Mouse (Mus musculus): Measurements from ENCODE around the gene Ezh1. TPM values are rescaled to one million over a fixed set of nuclear protein-coding genes. Genes with fewer than 3 reads are reported as not detected.

Gene Ezh1
- total RNA-seq, 2 experiments from 2014 or later, result 17.2 to 17.7 TPM

DNA sequence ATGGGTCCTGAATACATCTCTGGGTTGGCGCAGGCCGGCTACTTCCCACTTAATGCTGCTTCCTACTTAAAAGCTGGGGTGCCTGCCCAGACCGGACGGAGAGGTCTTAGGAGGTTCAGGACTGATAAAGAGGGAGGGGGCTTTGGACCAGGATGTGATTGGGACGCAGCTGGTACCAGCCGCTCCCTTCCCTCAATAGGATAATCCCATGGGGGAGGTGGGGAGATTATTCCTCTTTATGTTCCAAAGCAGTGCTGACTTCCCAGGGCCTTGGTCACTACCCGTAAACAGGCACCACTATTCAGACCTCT is 20.4 kb upstream of the Ezh1 start:
- DNase-seq, result no peak

DNA sequence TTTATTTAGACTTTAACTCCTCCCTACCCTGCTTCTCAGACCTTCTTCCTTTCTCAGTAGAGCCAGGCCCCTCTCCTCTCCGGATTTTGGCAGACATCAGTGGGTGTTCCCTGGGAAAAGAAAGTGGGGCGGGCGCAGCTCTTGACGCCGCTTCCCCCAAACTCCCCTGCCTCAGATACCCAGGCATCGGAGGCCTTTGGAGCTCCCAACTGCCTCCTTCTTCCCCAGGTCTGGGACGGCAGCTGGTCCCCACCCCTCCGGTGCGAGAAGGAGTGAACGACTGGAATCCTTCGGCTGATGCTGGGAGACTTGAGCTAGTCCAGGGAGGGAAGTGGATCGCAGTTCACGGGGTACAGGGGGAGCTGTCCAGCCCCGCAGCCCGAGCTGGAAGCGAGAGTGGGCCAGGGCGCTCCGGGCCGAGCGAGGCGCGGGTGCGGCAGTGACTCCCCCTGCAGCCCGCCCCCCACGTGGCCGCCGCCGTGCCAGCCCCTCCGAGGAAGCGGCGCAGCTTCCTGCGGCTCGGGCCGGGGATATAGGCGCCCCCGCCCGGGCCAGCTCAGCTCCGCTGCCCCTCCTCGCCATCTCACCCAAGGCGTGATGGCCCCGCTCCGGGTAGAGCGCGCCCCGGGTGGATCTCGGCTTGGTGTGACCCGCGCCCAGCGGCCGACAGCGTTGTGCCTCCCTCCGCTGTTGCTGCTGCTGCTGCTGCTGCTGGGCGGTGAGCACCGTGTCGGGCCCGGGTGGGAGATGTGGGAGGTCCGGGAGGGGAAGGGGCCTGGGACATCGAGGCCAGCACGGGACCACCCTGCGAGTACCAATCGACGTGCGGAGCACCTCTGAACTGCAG is 19.8 kb upstream of the Ezh1 start, which contains the start of gene Ramp2:
Ramp2 (plus strand) TSS at position 174 of the 847 bp plus-strand sequence.
- peak; percentile 71 for DNase-seq

DNA sequence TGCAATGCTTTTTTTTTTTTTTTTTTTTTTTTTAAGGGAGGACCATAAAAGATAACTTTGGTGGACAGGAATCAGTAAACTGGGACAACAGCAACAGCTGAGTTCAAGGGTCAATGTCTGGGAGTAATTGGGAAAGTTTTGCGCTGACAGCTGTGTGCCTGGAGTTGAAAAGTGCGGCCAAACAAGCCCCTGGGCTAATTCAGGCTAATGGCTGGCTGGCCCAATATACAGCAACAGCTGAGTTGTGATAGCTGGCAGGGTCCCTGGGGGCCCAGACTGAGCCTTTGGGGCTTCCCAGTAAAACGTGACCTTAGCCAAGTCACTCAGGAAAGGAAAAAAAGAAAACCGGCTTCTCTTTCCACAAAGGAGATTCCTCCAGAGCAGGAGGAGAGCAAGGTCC is 18.8 kb upstream of the Ezh1 start:
- peak; percentile 55 for DNase-seq

DNA sequence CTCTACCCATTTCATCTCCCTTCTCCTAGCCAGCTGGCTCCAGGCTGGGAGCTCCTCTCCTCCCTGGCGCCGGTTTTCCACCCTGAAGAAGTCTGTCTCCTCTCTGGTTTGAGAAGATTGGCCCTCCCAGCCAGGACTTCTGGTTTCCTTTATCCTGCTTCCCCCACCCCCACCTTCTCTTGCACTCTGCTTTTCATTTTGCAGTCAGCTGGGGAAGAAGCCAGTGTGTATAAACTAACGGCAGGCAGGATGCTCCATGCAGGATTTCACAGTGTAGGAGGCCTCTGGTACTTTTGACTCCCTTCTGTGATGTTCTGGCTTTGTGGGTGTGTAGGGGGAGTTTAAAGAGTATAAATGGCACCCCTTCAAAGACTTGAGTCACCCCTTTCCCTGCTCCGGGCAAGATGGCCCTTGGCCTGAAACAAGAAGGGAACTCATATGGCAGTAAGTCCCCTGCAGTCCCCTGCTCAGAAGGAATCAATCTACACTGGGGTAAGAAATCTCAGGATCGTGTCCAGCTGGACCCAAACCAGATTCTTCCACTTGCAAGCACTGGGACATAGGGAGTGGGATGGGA is 11.9 kb upstream of the Ezh1 start:
- no peak for DNase-seq

DNA sequence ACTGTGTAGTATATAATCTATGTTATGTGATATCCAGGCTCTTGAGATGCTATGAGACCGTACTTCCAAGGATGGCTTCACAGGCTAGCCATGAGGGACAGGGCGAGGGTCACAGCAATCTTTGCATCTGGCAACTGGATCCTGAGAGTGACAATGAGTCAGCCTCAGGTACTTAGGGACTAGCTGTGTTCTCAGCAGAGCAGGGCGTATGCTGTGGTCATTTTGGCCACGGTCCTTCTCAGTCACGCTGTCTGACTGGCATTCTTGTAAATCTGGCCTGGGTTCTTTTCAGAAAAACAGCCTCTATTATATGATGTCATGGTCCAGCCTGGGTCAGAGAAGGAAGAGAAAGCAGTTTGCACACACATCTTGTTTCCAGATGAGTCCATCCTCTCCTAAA is 10.5 kb upstream of the Ezh1 start:
- DNase-seq, result no peak

DNA sequence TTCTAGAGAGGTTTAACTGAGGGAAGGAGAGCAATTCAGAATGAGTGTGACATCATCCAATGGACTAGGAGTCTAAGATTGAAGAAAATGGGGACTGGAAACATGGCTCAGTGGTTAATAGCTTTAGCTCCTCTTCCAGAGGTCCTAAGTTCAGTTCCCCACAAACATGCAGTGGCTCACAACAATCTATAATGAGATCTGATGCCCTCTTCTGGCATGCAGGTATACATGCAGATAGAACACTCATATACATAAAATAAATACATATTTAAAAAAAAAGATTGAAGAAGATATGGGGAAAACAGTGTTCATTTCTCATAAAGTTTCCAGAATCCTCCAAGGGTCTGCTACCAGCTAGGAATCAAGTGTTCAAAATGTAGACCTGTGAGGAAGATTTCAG is 9.2 kb upstream of the Ezh1 start:
- no peak for DNase-seq

DNA sequence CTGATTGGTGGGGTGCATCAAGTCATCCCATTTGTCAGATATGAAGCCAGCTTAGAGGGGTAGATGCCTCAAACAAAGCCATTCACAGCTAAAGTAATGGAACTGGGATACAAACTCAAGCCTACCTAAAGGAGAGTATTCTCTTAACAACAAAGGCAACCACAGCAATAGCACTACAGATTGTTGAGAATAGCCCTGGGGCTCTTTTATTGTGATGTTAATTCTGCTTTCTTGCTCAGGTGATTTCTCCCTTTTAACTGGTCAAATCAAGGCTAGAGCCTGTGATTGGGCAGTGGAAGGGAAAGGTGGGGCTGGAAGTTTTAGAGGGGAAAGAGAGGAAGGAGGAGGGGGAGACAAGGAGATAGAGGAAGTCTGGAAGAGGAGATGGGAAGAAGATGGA is 7.9 kb upstream of the Ezh1 start:
- no peak for DNase-seq

DNA sequence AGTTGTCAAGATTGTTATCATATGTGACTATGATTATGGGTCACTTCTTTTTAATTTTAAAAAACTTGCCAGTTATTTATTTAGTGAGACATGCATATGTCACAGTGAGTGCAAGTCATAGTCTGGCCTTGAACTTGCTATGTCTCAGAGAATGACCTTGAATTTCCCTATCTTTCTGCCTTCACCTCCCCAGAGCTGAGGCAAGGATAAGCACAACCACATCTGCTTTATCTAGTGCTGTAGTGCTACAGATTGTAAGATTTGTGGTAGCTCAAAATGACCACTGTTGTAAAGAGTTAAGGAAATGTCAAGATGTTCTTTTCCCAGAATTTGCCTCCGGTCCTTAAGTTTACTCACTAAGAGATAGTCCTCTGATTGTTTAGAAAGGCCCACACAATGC is 7.0 kb upstream of the Ezh1 start:
- no peak for DNase-seq

DNA sequence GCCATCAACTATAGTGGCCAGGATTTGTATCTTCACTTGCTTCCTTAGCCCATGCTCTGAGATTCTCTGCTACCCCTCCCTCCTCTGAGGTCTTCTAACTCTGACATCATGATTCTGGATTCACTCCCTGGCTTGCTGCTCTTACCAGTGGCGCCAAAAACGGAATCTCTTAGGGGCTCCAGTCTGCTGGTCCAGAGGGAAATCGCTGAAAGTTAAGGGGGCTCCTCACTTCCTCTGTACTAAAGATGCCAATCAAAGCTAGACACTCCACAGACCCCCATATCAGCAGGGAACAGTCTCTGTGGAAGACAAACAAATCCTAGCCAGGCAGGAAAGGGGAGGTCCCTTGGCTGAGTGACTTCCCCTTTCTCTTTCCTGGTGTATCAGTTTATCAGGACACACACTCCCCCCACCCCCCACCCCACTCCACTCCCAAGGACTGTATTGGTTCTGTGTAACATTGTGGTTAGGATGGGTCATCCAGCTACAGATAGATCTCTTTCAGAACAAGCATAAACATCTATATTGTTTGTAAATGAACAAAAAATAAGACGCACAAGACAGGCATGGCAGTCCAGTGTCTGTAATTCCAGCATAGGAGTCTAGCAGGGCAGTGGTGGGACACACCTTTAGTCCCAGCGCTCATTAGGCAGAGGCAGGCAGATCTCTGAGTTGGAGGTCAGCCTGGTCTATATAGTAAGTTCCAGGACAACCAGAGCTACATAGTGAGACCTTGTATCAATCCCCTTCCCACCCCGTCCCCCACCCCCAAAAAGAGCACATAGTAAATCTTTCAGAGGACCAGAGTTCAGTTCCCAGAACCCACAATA is 6.0 kb upstream of the Ezh1 start:
- no peak for DNase-seq

DNA sequence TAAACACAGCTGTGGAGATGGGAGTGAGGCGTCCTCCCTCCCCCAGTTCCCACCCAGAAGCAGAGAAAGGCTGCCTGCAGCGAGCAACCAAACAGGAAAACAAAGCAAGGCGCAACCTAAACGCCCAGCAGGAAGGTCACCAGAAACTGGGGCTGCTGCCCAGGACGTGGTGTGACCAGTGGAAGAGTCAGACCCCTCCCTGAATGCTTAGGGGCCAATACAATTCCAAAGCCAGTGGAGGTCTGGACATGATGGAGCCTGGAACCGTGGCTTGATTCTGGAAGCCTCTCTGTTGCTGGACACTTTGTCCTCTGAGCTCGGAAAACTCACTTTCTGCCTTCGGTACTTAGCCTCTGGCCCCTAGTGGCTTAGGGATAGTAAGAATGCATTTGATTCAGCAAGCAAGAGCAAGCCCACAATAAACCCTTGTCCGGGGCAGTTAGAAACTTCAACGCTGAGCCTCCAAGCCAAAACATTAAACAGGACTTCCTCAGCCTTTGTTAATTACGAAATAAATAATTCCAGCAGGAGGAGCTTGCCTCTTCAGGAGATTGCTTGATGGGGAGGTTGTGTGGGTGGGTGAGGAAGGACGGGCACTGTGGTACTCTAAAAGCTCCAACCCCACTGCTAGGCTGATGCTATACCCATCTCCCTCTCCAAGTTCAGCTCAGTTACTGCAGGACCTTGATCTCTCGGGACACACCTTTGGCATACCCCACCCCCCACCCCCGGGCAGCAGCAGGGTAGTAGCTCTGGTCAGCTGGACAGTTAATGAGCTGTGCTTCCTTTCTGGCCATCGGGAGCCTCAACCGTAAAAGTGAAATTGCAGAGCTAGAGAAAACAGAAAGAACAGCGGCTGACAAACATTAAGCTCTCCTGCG is 5.0 kb upstream of the Ezh1 start:
- DNase-seq, result peak; percentile 61

DNA sequence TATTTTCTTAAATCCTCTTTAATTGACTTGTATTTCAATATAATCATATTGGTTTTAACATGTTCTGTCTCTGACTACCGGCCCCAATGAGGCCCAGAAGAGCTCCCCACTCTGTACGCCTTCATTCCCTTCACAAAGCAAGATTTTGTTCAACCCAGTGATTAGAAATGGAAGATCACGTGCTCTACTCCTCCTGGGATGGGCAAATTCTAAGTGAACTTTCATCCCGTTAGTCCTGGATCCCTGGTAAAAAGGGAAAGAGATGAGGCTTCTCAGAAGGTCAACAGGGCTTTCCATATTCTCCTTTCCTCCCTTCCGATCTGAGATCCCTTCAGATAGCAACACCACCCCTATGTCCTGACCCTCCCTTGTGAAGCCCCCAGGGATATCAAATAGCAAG is 4.3 kb upstream of the Ezh1 start:
- DNase-seq, result no peak

DNA sequence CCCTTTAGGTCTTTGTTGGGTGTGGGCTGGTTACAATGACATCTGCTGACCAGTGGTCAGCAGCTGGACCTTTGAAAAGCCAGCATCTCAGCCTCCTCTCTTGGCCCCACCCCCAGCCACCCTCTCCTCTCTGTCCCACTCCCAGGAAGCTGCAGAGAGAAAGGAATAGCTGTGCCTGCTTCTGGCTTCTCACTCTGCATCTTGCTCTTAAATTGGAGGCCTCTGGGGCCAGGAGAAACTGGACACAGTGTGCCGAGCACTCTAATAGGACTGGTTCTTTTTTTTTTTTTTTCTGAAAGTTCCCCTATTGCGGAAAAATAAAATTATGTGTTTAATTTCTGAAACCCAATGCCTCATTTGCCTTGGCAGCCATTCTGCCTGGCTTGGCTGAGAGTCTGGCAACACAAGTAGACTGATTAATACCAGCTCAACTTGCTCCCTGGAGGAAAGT is 3.8 kb upstream of the Ezh1 start:
- peak; percentile 50 for DNase-seq

DNA sequence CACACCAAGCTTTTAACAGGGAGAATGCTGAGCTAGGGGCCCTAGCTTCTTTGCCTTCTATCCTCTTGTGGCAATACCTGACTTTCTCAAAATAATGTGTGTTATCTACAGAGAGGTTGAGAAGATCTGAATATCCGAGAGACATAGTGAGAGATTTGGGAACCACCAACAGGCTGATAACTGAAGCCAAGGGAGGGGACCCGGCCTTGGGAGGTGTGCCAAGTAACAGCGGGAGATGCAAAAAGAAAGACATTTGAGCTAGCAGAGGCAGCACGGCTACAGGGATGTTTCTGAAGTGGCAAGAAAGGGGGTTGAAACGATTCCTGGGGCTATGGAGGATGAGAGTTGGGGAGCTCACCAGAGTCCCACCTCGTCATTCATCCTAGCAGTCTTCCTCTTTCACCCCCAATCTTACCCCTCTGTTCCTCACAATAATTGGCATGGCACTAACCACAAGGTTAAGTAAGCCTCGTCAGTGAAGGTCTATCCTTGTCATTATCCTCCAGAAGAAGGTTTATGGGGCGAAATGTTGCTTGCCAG is 3.2 kb upstream of the Ezh1 start:
- peak; percentile 48 for DNase-seq

DNA sequence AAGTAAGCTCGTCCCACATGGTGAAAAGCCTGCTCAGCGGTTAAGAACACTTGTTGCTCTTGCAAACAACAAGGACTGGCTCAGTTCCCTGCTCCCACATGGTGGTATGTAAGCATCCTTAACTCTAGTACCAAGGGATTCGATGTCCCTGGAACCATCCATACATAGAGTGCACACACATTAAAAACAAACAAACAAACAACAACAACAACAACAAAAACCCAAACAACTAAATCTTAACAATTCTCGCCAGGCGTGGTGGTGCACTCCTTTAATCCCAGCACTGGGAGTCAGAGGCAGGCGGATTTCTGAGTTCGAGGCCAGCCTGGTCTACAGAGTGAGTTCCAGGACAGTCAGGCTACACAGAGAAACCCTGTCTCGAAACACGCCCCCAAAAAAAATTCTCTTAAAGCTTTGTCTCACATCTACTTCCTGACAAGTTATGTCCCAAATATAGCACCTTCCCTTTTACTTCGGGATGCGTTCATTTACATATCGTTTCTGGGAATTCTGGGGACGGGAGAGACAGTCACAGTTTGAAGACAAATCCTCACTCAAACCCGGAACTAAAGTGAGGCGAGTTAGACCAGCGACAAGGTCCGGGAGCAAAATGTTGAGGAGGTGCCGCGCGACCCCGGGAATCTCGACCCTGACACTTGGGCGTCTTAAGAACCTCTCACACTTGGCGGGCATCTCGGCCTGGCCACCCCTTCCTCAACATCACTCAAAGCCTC is 765 bp downstream of the Ezh1 start:
- DNase-seq, result no peak

DNA sequence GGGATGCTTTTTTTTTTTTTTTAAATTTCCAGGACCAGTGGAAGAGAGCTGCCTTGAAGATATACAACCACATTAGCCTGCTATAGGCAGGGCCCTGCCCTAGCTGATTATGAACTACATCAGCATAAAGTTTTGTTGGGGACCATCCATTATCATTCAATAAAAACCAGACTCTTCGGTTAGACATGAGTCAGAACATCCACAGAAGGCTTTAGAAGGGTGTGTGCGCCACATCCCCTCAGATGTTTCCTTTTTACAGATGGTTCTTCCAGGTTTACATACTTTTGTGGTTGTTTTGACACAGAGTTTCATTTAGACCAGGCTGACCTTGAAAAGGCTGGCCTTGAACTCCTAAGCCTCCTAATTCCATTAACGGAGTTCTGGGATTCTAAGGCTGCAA is 1.9 kb downstream of the Ezh1 start:
- no peak for DNase-seq

DNA sequence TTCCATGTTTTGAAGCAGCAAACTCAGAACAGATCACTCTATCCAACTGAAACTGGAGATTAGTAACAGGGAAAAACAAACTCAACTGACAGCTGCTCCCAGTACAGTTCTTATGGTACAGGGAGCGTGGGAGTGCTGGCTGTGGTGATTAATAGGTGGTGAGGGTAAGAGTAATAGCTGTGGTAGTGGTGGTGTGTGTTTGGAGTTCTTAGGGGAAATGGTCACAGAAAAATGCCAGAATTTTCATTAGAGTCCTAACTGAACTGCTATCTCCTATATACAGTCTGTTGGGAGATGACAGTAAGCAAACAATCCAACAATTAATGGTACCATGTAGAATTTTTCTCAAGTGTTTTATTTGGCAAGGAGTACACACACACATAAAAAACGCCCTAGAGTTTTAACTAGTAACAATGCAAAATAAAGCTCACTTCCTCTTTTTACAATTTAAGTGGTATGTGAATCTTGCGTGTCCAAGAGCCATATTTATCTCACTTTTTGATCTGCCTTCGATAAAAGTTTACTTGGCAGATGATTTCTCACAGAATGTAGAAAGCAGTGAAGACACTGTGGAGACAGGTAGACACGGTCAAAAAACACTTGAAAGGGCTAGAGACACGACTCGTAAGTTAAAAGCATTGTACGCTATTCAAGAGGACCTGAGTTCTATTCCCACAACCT is 4.8 kb downstream of the Ezh1 start:
- DNase-seq, result no peak

DNA sequence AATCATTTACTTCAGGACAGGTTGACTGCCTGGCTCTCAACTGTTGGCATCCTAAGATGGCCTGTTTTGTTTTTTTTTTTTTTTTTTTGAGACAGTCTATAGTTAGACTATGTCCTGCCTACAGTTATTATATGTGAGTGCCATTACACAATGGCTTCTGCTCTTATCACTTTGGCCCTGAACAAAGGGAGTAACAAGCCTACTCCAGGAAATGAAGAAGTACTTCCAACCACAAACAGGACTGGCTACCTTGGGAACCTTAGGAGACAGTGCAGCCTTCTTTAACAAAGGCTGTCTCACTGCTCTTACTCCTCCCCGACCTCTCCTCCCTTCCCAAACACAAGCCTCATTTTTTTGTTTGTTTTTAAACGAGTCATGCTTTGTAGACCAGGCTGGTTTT is 5.4 kb downstream of the Ezh1 start:
- DNase-seq, result no peak

DNA sequence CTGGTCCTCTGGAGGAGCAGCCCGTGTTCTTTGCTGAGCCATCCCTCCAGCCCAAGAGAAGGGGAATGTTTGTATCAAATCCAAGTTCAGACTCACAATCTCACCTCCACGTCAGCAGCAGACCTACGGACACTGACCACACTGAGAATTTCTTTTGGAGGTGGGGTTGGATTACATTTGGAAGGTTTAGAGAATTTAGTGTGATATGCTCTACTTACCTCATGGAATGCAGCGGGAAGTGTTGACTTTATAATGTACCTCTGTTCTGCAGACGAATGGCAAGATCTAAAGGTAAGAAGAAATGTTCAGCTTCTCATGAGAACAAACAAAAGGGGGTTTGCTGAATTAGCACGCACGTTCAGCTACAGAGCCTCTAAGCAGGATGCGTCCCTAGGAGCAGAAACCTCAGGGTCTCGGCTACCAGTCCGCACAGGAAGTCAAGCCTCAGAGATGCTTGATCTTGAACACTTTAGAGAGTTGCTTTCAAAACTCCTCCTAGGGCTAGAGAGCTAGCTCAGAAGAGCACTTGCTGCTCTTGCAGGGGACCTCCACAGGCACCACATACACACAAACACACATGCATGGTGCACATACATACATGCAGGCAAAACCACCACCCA is 7.7 kb downstream of the Ezh1 start:
- DNase-seq, result no peak

DNA sequence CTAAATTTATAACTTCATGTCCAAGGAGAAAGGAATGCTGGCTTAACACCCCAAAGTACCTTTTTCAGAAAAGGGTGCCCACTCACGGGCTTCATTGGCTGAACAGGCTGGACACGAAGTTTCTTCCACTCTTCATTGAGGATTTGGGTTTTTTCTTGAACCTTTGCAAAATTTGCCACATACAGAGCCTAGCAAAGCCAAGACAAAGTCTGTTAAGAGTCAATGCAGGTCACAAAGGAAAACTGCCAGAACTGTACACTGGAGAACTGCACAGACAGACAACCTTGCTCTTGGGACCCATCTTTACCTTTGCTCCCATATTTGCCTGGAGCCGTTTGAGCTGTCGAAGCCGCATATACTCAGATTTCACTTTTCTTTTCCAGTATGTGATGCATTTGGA is 9.3 kb downstream of the Ezh1 start:
- no peak for DNase-seq

DNA sequence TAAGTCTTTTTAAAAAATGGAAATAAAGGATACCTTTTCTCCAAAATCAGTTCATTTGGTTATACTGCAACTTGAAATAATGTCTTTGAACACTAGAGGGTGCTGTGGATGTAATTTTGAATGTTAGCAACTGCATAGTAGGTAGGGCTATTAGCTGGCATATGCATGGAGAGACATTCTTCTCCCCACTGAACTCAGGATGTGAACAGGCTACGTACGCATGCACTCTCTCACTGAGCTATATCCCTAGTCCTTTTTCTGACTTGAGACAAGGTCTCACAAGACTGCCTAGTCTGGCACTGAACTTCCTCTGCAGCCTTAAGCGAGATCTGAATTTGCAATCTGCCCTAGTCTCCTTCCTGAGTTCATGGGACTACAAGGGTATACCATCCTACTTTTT is 14.3 kb downstream of the Ezh1 start:
- DNase-seq, result no peak
